Mouse (Mus musculus): ENCODE measurements at regions not wholly inside any gene's neighbourhood (a gene's known extent, or its start where the extent isn't known, plus 50 kb on each side); places are given as distances from the start of the nearest gene placed in this dataset.
A peak's percentile ranks its signal among the peaks of the same experiment; 100 is the strongest.

DNA sequence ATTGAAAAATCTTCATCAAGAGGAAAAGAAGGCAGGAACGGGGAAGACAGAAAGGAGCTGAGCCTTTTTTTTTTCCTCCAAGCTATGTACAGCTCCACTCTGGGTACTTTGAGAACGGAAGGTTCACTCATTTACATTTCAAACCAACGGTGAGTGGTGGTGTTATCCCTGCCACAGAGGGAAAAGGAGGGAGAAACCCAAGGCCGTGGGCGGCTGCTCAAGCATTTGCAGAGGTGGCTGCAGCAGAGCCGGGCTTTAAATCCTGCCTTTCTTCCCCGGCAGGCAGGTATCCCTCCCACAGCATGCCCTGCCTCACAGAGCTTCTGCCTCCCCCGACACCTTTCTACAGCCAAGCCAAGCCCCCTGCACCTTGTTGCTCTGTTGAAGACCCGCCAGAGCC lies 212.2 kb downstream of the 3100002H09Rik start:
- Histone ChIP-seq H3K9me3 (replicated peaks; ENCODE audit: control insufficient read depth, insufficient read depth, low read length, poor library complexity, severe bottlenecking) (no peaks in the 10 kb centered on the region), H3K27me3 (ENCODE audit: control insufficient read depth, insufficient read depth, low read length, poor library complexity, severe bottlenecking) (no peaks in the 10 kb centered on the region), H3K4me1 (ENCODE audit: control insufficient read depth, insufficient read depth, low read length) (no peaks in the 10 kb centered on the region), H3K4me3 (ENCODE audit: low read depth, low read length) (no peak overlapping the region), H3K27ac (ENCODE audit: insufficient read depth, low read length) (no peak overlapping the region), H3K36me3 (ENCODE audit: control insufficient read depth, insufficient read depth, low read length, poor library complexity, severe bottlenecking) (no peaks in the 10 kb centered on the region), H3K9ac (ENCODE audit: low read depth, poor library complexity, severe bottlenecking) (no peak overlapping the region)
- TF ChIP-seq POLR2A (IDR thresholded peaks at IDR 0.05; ENCODE audit: insufficient read depth, low read length), result no peak
- TF ChIP-seq CTCF (IDR thresholded peaks at IDR 0.05; ENCODE audit: low read depth, low read length), result no peak
- TF ChIP-seq EP300 (IDR thresholded peaks at IDR 0.05; ENCODE audit: insufficient read depth, low read depth, low read length), result no peak

DNA sequence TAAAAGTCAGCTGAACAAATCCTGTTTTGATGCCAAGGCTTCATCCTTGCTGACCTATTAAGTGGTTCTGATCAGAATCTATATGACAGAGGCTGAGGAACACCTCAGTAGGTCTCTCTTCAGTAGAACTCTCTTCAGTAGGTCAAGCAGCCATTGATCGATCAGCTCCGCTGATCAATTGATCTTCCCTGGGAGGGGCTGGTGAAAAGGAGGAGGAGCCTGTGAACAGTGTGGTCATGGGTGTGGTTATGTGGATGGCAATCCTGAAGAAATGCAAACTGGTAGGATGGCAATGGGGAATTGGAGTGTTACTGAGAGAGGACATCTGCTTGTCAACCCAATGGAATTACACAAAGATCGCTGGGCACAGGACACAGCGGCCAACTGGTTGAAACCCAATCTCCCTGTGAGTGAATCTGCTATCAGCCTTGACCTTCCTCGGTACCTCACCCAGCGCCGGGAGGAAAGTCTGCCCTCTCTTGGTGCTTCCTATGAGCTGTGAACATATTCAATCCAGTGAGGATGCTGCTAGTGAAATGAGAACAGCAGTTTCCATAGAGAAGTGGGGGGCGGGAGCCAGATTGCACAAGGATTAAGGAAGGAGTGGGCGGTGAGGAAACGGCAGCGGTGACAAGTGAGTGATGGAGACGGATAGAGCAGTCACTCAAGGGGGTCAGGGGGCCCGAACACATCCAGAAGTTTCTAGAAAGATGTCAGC lies 213.9 kb downstream of the 3100002H09Rik start:
- no peak overlapping the region for H3K27ac ChIP-seq (ENCODE audit: insufficient read depth, low read length)
- H3K36me3 ChIP-seq (ENCODE audit: control insufficient read depth, insufficient read depth, low read length, poor library complexity, severe bottlenecking), result no peaks in the 10 kb centered on the region
- no peaks in the 10 kb centered on the region for H3K4me1 ChIP-seq (ENCODE audit: control insufficient read depth, insufficient read depth, low read length)
- TF ChIP-seq EP300 (IDR thresholded peaks at IDR 0.05; ENCODE audit: insufficient read depth, low read depth, low read length), result no peak
- TF ChIP-seq CTCF (IDR thresholded peaks at IDR 0.05; ENCODE audit: low read depth, low read length), result peak; percentile 26
- peak overlapping the region; percentile 64 for H3K4me3 ChIP-seq (ENCODE audit: low read depth, low read length)
- no peaks in the 10 kb centered on the region for H3K27me3 ChIP-seq (ENCODE audit: control insufficient read depth, insufficient read depth, low read length, poor library complexity, severe bottlenecking)
- H3K9me3 ChIP-seq (replicated peaks; ENCODE audit: control insufficient read depth, insufficient read depth, low read length, poor library complexity, severe bottlenecking), result no peaks in the 10 kb centered on the region
- H3K9ac ChIP-seq (ENCODE audit: low read depth, poor library complexity, severe bottlenecking), result no peak overlapping the region

DNA sequence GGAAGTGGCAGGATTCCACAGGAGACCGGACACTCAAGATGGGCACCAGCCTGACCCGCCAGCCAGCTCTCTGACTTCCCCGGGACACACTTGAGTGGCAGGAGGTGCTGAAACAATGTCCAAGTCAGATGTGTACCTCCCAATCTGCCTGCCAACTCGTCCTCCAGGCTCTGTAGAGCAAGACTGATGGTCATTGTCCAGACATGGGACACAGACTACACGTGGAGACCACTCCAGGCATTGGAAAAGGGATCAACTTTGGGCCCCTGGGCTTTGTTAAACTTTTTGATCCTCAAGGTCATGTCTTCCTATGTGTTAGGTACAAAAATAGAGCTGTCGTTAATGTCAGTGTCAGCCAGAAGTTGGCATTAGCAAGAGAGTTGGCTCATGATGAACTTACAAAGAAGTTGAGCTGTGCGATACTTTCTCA lies 214.6 kb downstream of the 3100002H09Rik start:
- Histone ChIP-seq H3K9me3 (replicated peaks; ENCODE audit: control insufficient read depth, insufficient read depth, low read length, poor library complexity, severe bottlenecking) (no peaks in the 10 kb centered on the region), H3K4me1 (ENCODE audit: control insufficient read depth, insufficient read depth, low read length) (no peaks in the 10 kb centered on the region), H3K27me3 (ENCODE audit: control insufficient read depth, insufficient read depth, low read length, poor library complexity, severe bottlenecking) (no peaks in the 10 kb centered on the region), H3K27ac (ENCODE audit: insufficient read depth, low read length) (no peak overlapping the region), H3K4me3 (ENCODE audit: low read depth, low read length) (no peak overlapping the region), H3K9ac (ENCODE audit: low read depth, poor library complexity, severe bottlenecking) (no peak overlapping the region), H3K36me3 (ENCODE audit: control insufficient read depth, insufficient read depth, low read length, poor library complexity, severe bottlenecking) (no peaks in the 10 kb centered on the region)
- TF ChIP-seq CTCF (IDR thresholded peaks at IDR 0.05; ENCODE audit: low read depth, low read length) (no peak), POLR2A (IDR thresholded peaks at IDR 0.05; ENCODE audit: insufficient read depth, low read length) (no peak), EP300 (IDR thresholded peaks at IDR 0.05; ENCODE audit: insufficient read depth, low read depth, low read length) (no peak)

DNA sequence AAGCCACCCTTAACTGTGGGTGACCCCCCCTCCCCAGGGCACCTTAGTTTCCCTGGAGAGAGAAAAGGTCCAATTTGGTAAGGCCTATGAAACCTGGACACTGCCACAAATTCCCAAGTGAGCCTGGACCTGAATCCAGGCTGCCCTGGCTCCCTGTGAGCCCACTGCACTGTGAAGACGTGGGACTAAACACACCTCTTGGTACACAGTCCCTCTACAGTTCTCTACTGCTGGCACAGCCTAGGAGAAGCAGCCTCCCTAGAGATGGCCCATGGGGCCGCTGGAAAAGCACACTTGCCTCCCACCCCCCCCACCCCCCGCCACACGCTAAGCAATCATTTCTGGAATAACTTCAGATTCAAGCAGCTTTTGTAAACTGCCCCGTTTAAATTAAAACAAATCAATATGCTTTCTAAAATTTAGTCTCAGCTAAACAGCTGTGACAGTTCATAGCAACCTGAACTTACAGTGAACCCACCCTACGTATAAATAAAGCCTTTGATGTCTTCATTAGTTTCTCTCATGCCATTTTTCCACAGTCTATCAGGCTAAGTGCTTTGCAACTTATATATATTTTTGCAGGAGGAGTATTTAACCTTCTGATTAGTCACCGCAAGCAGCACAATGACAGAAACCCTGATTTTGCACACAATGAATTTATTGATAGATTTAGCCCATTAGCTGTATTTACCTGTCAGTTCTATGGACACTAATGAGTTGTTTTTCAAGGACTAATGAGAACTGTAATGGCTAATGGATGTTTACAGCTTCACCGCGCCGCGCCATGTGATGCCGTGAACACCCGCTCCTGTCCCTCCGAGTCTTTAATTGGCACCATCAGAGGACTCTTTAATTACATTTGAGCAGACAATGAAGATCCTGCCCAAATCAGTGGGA lies 215.3 kb downstream of the 3100002H09Rik start:
- Histone ChIP-seq H3K9me3 (replicated peaks; ENCODE audit: control insufficient read depth, insufficient read depth, low read length, poor library complexity, severe bottlenecking) (no peaks in the 10 kb centered on the region), H3K4me3 (ENCODE audit: low read depth, low read length) (no peak overlapping the region), H3K4me1 (ENCODE audit: control insufficient read depth, insufficient read depth, low read length) (no peaks in the 10 kb centered on the region), H3K36me3 (ENCODE audit: control insufficient read depth, insufficient read depth, low read length, poor library complexity, severe bottlenecking) (no peaks in the 10 kb centered on the region), H3K27me3 (ENCODE audit: control insufficient read depth, insufficient read depth, low read length, poor library complexity, severe bottlenecking) (no peaks in the 10 kb centered on the region), H3K9ac (ENCODE audit: low read depth, poor library complexity, severe bottlenecking) (no peak overlapping the region), H3K27ac (ENCODE audit: insufficient read depth, low read length) (no peak overlapping the region)
- TF ChIP-seq EP300 (IDR thresholded peaks at IDR 0.05; ENCODE audit: insufficient read depth, low read depth, low read length) (no peak), POLR2A (IDR thresholded peaks at IDR 0.05; ENCODE audit: insufficient read depth, low read length) (no peak), CTCF (IDR thresholded peaks at IDR 0.05; ENCODE audit: low read depth, low read length) (no peak)

DNA sequence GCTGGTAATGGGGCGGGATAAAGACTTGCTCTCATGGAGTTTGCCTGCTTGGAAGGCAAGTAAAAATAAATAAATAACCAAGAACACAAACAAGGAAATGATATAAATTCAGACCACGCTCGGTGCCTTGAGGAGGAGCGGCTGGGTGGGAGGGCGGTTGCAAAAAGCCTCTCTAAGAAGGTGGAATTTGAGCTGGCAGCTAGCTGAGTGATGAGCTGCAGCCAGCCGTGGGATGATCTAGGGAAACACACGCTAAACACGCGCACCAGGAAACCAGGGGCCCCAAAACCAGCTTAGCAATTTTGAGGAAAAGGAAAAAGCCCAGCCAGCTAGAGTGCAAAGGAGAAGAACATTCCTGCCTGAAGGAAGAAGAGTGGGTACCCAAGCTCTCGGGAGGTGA lies 217.0 kb downstream of the 3100002H09Rik start:
- Histone ChIP-seq H3K36me3 (ENCODE audit: control insufficient read depth, insufficient read depth, low read length, poor library complexity, severe bottlenecking) (no peaks in the 10 kb centered on the region), H3K9me3 (replicated peaks; ENCODE audit: control insufficient read depth, insufficient read depth, low read length, poor library complexity, severe bottlenecking) (no peaks in the 10 kb centered on the region), H3K27me3 (ENCODE audit: control insufficient read depth, insufficient read depth, low read length, poor library complexity, severe bottlenecking) (no peaks in the 10 kb centered on the region), H3K27ac (ENCODE audit: insufficient read depth, low read length) (no peak overlapping the region), H3K4me1 (ENCODE audit: control insufficient read depth, insufficient read depth, low read length) (no peaks in the 10 kb centered on the region), H3K9ac (ENCODE audit: low read depth, poor library complexity, severe bottlenecking) (no peak overlapping the region), H3K4me3 (ENCODE audit: low read depth, low read length) (no peak overlapping the region)
- TF ChIP-seq EP300 (IDR thresholded peaks at IDR 0.05; ENCODE audit: insufficient read depth, low read depth, low read length) (no peak), POLR2A (IDR thresholded peaks at IDR 0.05; ENCODE audit: insufficient read depth, low read length) (no peak), CTCF (IDR thresholded peaks at IDR 0.05; ENCODE audit: low read depth, low read length) (no peak)

DNA sequence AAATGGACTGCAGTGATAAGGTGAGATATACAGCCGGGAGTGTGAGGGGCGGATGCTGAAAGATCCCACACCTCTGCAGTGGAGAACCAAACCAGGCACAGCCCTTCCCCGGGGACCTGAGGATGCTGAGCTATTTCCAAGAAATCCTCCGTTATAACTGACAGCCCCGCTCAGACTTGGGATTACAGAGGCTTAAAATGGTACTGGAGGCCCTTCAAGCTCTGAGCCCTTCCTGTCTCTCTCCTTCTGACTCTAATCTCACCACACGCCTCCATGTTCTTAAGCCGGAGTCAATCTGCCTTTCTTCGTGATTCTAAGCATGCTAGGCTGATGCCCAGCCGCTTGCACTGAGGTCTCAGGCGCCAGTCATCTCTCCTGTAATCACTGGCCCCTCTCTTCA lies 221.5 kb downstream of the 3100002H09Rik start:
- Histone ChIP-seq H3K27me3 (ENCODE audit: control insufficient read depth, insufficient read depth, low read length, poor library complexity, severe bottlenecking) (no peaks in the 10 kb centered on the region), H3K4me3 (ENCODE audit: low read depth, low read length) (no peak overlapping the region), H3K27ac (ENCODE audit: insufficient read depth, low read length) (no peak overlapping the region), H3K9me3 (replicated peaks; ENCODE audit: control insufficient read depth, insufficient read depth, low read length, poor library complexity, severe bottlenecking) (no peaks in the 10 kb centered on the region), H3K36me3 (ENCODE audit: control insufficient read depth, insufficient read depth, low read length, poor library complexity, severe bottlenecking) (no peaks in the 10 kb centered on the region), H3K9ac (ENCODE audit: low read depth, poor library complexity, severe bottlenecking) (no peak overlapping the region), H3K4me1 (ENCODE audit: control insufficient read depth, insufficient read depth, low read length) (no peaks in the 10 kb centered on the region)
- TF ChIP-seq POLR2A (IDR thresholded peaks at IDR 0.05; ENCODE audit: insufficient read depth, low read length) (no peak), EP300 (IDR thresholded peaks at IDR 0.05; ENCODE audit: insufficient read depth, low read depth, low read length) (no peak), CTCF (IDR thresholded peaks at IDR 0.05; ENCODE audit: low read depth, low read length) (no peak)

Data from ES-Bruce4 (cell line).